Mouse (Mus musculus): ENCODE results near the gene Pom121l2. TPM values are rescaled to one million over a fixed set of nuclear protein-coding genes. Genes with fewer than 3 reads are reported as not detected.

Gene Pom121l2
- polyA plus RNA-seq (2012; rRNA removed), result not detected in 2 replicates

GRCm38 (mm10) chr13:21980981-21981802 lies at the start of gene Pom121l2:
TSS of gene Pom121l2 (plus strand) at chr13:21981194.

GRCm38 (mm10) chr13:21944926-21945740 lies 35.9 kb upstream of the Pom121l2 start, which contains the start of gene Zfp184:
TSS of gene Zfp184 (plus strand) at chr13:21945094.

GRCm38 (mm10) chr13:22009642-22010041 lies 28.6 kb downstream of the Pom121l2 start, which contains the start of gene Prss16:
TSS of gene Prss16 (minus strand) at chr13:22009742.

GRCm38 (mm10) chr13:22035267-22036148 lies 54.5 kb downstream of the Pom121l2 start, which contains the start of the genes Hist1h2ah and Hist1h2bk:
TSS of gene Hist1h2ah (minus strand) at chr13:22035568.
TSS of gene Hist1h2bk (plus strand) at chr13:22035870.

Other genes with a start within 250 kb of the Pom121l2 start
- 5.3 and 7.1 TPM in 2 replicates for gene Hist1h4j, start 246.1 kb upstream of the Pom121l2 start, polyA plus RNA-seq (2012; rRNA removed)
- gene Hist1h4k, start 230.7 kb upstream of the Pom121l2 start, polyA plus RNA-seq (2012; rRNA removed), result 39.5 and 42.9 TPM in 2 replicates
- 30.4 and 31.0 TPM in 2 replicates for gene Hist1h2ak, start 227.4 kb upstream of the Pom121l2 start, polyA plus RNA-seq (2012; rRNA removed)
- 12.9 and 14.9 TPM in 2 replicates for gene Hist1h2bn, start 227.1 kb upstream of the Pom121l2 start, polyA plus RNA-seq (2012; rRNA removed)
- gene Hist1h1b, start 200.6 kb upstream of the Pom121l2 start, polyA plus RNA-seq (2012; rRNA removed), result 1.4 and 1.5 TPM in 2 replicates
- gene Hist1h3i, start 197.8 kb upstream of the Pom121l2 start, polyA plus RNA-seq (2012; rRNA removed), result 48.3 and 58.4 TPM in 2 replicates
- 15.5 and 20.4 TPM in 2 replicates for gene Hist1h2an, start 194.0 kb upstream of the Pom121l2 start, polyA plus RNA-seq (2012; rRNA removed)
- gene Hist1h2bp, start 193.7 kb upstream of the Pom121l2 start, polyA plus RNA-seq (2012; rRNA removed), result 0.66 and 3.2 TPM in 2 replicates
- gene Hist1h2bq, start 171.0 kb upstream of the Pom121l2 start, polyA plus RNA-seq (2012; rRNA removed), result 37.1 and 59.1 TPM in 2 replicates
- not detected in 2 replicates for gene Hist1h2ao, start 170.7 kb upstream of the Pom121l2 start, polyA plus RNA-seq (2012; rRNA removed)
- not detected in 2 replicates for gene Hist1h4m, start 169.4 kb upstream of the Pom121l2 start, polyA plus RNA-seq (2012; rRNA removed)
- 47.6 and 53.6 TPM in 2 replicates for gene Hist1h4n, start 149.0 kb upstream of the Pom121l2 start, polyA plus RNA-seq (2012; rRNA removed)
- gene Hist1h2ap, start 147.7 kb upstream of the Pom121l2 start, polyA plus RNA-seq (2012; rRNA removed), result 577 and 675 TPM in 2 replicates
- 32.1 and 54.0 TPM in 2 replicates for gene Hist1h2br, start 147.5 kb upstream of the Pom121l2 start, polyA plus RNA-seq (2012; rRNA removed)
- gene Zfp184, start 36.1 kb upstream of the Pom121l2 start, polyA plus RNA-seq (2012; rRNA removed), result 0.06 and 0.16 TPM in 2 replicates
- gene Prss16, start 28.5 kb downstream of the Pom121l2 start, polyA plus RNA-seq (2012; rRNA removed), result 1.2 and 1.6 TPM in 2 replicates
- gene Hist1h2ah, start 54.4 kb downstream of the Pom121l2 start, polyA plus RNA-seq (2012; rRNA removed), result 37.2 and 61.6 TPM in 2 replicates
- gene Hist1h2bk, start 54.7 kb downstream of the Pom121l2 start, polyA plus RNA-seq (2012; rRNA removed), result 27.3 and 32.1 TPM in 2 replicates
- gene Hist1h4i, start 60.2 kb downstream of the Pom121l2 start, polyA plus RNA-seq (2012; rRNA removed), result 12.2 and 15.0 TPM in 2 replicates
- gene Hist1h2ag, start 61.8 kb downstream of the Pom121l2 start, polyA plus RNA-seq (2012; rRNA removed), result 7.1 and 13.4 TPM in 2 replicates
- gene Hist1h2bj, start 62.0 kb downstream of the Pom121l2 start, polyA plus RNA-seq (2012; rRNA removed), result 14.1 and 15.9 TPM in 2 replicates
- not detected in 2 replicates for gene Vmn1r188, start 103.2 kb downstream of the Pom121l2 start, polyA plus RNA-seq (2012; rRNA removed)
- not detected in 2 replicates for gene Vmn1r189, start 124.6 kb downstream of the Pom121l2 start, polyA plus RNA-seq (2012; rRNA removed)
- gene Vmn1r191, start 202.8 kb downstream of the Pom121l2 start, polyA plus RNA-seq (2012; rRNA removed), result not detected in 2 replicates
- gene Vmn1r192, start 209.9 kb downstream of the Pom121l2 start, polyA plus RNA-seq (2012; rRNA removed), result not detected in 2 replicates
- not detected in 2 replicates for gene Vmn1r193, start 242.0 kb downstream of the Pom121l2 start, polyA plus RNA-seq (2012; rRNA removed)